Mouse (Mus musculus) C2C12 (cell line): Measurements from ENCODE around the gene Fry. TPM values are rescaled to one million over a fixed set of nuclear protein-coding genes. Genes with fewer than 3 reads are reported as not detected.

ENCODE experiments used
- H3K27me3 ChIP-seq: one replicate; pipeline ENCODE4 v1.6.1; 2011; ENCODE audit not compliant: control insufficient read depth, insufficient read depth, insufficient read length
- H3K36me3 ChIP-seq: one replicate; pipeline ENCODE4 v1.6.1; 2011; ENCODE audit not compliant: control insufficient read depth, insufficient read depth
- H3K4me3 ChIP-seq: one replicate; pipeline ENCODE4 v1.5.1; 2011; ENCODE audit warnings: mild to moderate bottlenecking, control low read depth; ENCODE audit not compliant: poor library complexity, insufficient read depth, severe bottlenecking
- H3K79me2 ChIP-seq: one replicate; pipeline ENCODE4 v1.6.1; 2011; ENCODE audit not compliant: control insufficient read depth, insufficient read depth
- H3K79me3 ChIP-seq: one replicate; pipeline ENCODE4 v1.6.1; 2011; ENCODE audit warnings: low read depth, control low read depth
- H3ac ChIP-seq: one replicate; pipeline ENCODE3; 2011; ENCODE audit warnings: low read depth; ENCODE audit not compliant: control insufficient read depth, insufficient read length
- CEBPB ChIP-seq: IDR thresholded peaks from one replicate; pipeline ENCODE4 v1.6.1; 2011; ENCODE audit warnings: low read depth, mild to moderate bottlenecking, control low read depth, moderate library complexity
- CTCF ChIP-seq: IDR thresholded peaks from one replicate; pipeline ENCODE4 v1.5.1; 2011; ENCODE audit not compliant: control insufficient read depth, insufficient read depth, insufficient read length
- FOSL1 ChIP-seq: IDR thresholded peaks from one replicate; pipeline ENCODE4 v1.8.0; 2011; ENCODE audit warnings: mild to moderate bottlenecking, low read length; ENCODE audit not compliant: poor library complexity, insufficient read depth, severe bottlenecking
- MAX ChIP-seq: IDR thresholded peaks from one replicate; pipeline ENCODE4 v1.6.1; 2011; ENCODE audit warnings: mild to moderate bottlenecking, control low read depth
- MYOD1 ChIP-seq: IDR thresholded peaks from one replicate; pipeline ENCODE4 v1.6.1; 2011; ENCODE audit warnings: low read depth; ENCODE audit not compliant: control insufficient read depth, insufficient read length
- MYOG ChIP-seq: IDR thresholded peaks from one replicate; pipeline ENCODE4 v1.6.1; 2011; ENCODE audit not compliant: control insufficient read depth, insufficient read length; ENCODE audit errors: extremely low read depth
- USF1 ChIP-seq: IDR thresholded peaks from one replicate; pipeline ENCODE4 v1.6.1; 2011; ENCODE audit warnings: low read depth, mild to moderate bottlenecking, control low read depth, moderate library complexity
- polyA plus RNA-seq: library from polyadenylated mRNA; unstranded; fragments of >200 nt; fragmentation: generic; extraction: Trizol; gene quantifications from one replicate; pipeline ENCODE4 v1.2.1, GENCODE M21; 2012; ENCODE audit warnings: missing spikeins

Gene Fry
- polyA plus RNA-seq, 1 experiment: 0.25 TPM

GRCm38 (mm10) chr5:150402832-150403447 is 284.5 kb downstream of the Fry start:
- no peak for TF ChIP-seq FOSL1
- Histone ChIP-seq H3K79me3 (no peaks in the 10 kb centered on the region), H3ac (no peak overlapping the region), H3K79me2 (no peaks in the 10 kb centered on the region), H3K27me3 (no peaks in the 10 kb centered on the region), H3K36me3 (no peaks in the 10 kb centered on the region), H3K4me3 (no peak overlapping the region)

- TF ChIP-seq CEBPB: no peak
- no peaks in the 10 kb centered on the region for H3K36me3 ChIP-seq
- H3K4me3 ChIP-seq: no peak overlapping the region
- no peak overlapping the region for H3ac ChIP-seq
- no peaks in the 10 kb centered on the region for H3K27me3 ChIP-seq
- H3K79me3 ChIP-seq: no peaks in the 10 kb centered on the region
- H3K79me2 ChIP-seq: no peaks in the 10 kb centered on the region
Observed at GRCm38 (mm10) chr5:150404867-150405266, 286.4 kb downstream of the Fry start.

GRCm38 (mm10) chr5:150408979-150409378 is 290.5 kb downstream of the Fry start:
- no peaks in the 10 kb centered on the region for H3K36me3 ChIP-seq
- H3K4me3 ChIP-seq: no peak overlapping the region
- TF ChIP-seq CEBPB (no peak), USF1 (no peak)
- no peak overlapping the region for H3ac ChIP-seq
- no peaks in the 10 kb centered on the region for H3K79me2 ChIP-seq
- H3K79me3 ChIP-seq: no peaks in the 10 kb centered on the region
- no peaks in the 10 kb centered on the region for H3K27me3 ChIP-seq

- Histone ChIP-seq H3K4me3 (no peak overlapping the region), H3K79me2 (no peaks in the 10 kb centered on the region), H3K36me3 (no peaks in the 10 kb centered on the region), H3K27me3 (no peaks in the 10 kb centered on the region), H3K79me3 (no peaks in the 10 kb centered on the region), H3ac (no peak overlapping the region)
- TF ChIP-seq FOSL1 (no peak), MYOG (no peak), MYOD1 (no peak), USF1 (no peak), MAX (no peak), CTCF (no peak), CEBPB (no peak)
Observed at GRCm38 (mm10) chr5:150409451-150410045, 291.1 kb downstream of the Fry start.

- H3K4me3 ChIP-seq: no peak overlapping the region
- H3K27me3 ChIP-seq: no peaks in the 10 kb centered on the region
- H3K79me3 ChIP-seq: no peaks in the 10 kb centered on the region
- no peak overlapping the region for H3ac ChIP-seq
- no peaks in the 10 kb centered on the region for H3K36me3 ChIP-seq
- TF ChIP-seq MYOG (no peak), MAX (no peak), CEBPB (no peak), USF1 (no peak), FOSL1 (no peak), MYOD1 (no peak), CTCF (no peak)
- no peaks in the 10 kb centered on the region for H3K79me2 ChIP-seq
Observed at GRCm38 (mm10) chr5:150412750-150413450, 294.5 kb downstream of the Fry start.

GRCm38 (mm10) chr5:150414823-150415222 is 296.4 kb downstream of the Fry start:
- H3ac ChIP-seq: no peak overlapping the region
- no peak for TF ChIP-seq FOSL1
- no peak for TF ChIP-seq CEBPB
- TF ChIP-seq CTCF: no peak
- TF ChIP-seq MYOD1: no peak
- no peak for TF ChIP-seq MYOG
- no peak for TF ChIP-seq USF1
- TF ChIP-seq MAX: no peak
- H3K4me3 ChIP-seq: no peak overlapping the region
- no peaks in the 10 kb centered on the region for H3K79me2 ChIP-seq
- no peaks in the 10 kb centered on the region for H3K27me3 ChIP-seq
- no peaks in the 10 kb centered on the region for H3K36me3 ChIP-seq
- no peaks in the 10 kb centered on the region for H3K79me3 ChIP-seq
